Mouse (Mus musculus): ENCODE results near the gene a.
A peak's percentile ranks its signal among the peaks of the same experiment; 100 is the strongest.
"Not testable (repeated sequence)": the region's sequence is repeated elsewhere in the genome, so short reads cannot be mapped to it uniquely, and the experiment has no call there.

The a gene

DNA sequence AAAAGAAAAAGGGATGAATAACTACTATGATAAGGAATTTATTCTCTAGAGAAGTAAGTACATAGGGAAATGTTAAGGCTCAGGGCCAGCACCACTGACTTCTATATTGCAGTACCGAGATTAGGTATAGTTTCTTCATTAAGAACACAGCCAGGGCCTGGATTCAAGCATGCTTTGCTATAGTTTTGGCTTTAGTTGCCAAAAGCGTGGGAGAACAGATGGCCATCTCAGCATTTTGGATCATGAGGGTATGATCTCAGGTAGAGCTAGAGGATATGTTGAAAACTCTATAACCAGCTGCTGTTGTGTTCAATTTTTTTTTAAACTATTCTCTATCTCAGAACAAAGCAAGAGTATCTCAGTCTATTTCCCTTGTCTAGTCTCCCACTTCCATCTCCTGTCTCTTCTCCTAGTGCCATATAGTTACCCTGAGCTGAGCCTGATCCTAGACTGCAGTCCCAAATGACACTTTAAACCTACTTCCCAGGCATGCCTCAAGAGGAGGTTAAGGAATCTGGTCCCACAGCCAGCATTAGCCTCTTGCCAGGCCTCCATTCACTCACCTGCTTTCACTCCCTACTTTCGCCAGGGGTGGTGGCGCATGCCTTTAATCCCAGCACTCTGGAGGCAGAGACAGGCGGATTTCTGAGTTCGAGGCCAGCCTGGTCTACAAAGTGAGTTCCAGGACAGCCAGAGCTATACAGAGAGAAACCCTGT, 43.1 kb downstream of the a start:
- DNase-seq (ENCODE audit: extremely low read depth, low read depth, low spot score): peak; percentile 21

DNA sequence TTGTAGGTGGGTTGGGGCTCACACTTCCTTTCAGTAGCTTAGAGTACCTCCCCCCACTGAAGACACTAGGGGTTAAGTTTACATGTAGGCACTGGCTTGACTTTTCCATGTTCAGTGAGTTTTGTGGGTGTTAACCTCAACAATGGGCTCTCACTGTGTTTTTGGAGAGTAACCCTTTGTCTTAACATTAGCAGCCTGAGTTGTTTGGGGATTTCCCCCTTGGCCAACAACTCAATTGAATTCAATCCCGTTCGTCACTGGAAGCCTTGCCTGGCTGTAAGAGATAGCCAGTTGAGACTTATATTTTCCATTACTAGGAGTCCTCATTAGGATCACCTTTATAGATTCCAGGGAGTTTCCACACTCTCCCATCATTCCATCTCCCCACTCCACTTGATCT, 45.3 kb downstream of the a start:
- DNase-seq (ENCODE audit: extremely low read depth, low read depth, low spot score): no peak

DNA sequence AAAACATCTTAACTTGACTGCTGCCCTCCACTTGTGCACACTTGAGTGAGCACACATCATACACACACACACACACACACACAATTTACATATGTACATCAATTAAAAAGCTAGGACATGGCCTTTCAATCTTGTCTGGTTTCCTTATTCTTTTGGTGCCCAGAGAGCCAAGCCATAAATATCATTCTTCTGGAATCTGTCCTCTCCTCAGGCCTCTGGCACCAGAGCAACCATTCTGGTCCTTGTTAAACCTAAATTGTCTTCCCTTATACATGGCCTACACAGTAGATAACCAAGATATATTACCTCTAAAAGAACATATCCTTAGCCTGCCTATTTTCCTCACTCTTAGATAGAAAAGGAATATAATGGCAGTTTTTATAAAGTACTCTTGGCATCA, 56.9 kb downstream of the a start:
- DNase-seq (ENCODE audit: extremely low read depth, low read depth, low spot score): no peak

DNA sequence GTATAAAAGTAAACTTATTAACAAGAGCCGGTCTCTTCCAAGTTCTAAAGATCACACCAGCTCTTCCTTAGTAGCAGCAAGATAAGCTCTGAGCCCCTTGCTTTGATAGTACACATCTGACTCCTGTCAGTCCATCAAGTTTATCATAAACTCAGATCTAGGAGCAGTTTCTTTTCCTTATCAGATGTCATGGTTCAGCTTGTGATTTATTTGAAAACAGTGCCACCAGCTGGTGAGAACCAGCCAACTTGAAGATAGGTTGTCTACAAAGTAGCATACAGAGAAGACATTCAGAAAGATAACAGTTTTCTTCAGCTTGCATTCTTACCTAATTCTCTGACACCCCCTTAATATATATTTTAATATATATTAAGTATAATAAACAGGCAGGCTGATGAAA, 64.2 kb downstream of the a start:
- DNase-seq (ENCODE audit: extremely low read depth, low read depth, low spot score): no peak

DNA sequence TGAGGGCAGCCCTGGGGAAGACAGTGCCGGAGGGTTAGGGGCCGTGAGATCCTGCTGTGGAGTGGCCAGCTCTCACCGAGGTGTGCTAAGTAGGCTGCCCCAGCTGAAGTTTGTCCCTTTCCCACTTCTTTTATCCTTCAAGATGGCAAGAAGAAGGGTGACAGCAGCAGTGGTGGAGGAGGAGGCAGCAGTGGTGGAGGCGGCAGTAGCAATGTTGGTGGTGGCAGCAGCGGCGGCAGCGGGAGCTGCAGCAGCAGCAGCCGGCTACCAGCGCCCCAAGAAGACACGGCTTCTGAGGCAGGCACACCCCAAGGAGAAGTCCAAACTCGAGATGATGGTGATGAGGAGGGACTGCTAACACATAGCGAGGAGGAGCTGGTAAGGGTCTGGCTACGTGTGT, 72.5 kb downstream of the a start:
- DNase-seq (ENCODE audit: extremely low read depth, low read depth, low spot score): no peak

DNA sequence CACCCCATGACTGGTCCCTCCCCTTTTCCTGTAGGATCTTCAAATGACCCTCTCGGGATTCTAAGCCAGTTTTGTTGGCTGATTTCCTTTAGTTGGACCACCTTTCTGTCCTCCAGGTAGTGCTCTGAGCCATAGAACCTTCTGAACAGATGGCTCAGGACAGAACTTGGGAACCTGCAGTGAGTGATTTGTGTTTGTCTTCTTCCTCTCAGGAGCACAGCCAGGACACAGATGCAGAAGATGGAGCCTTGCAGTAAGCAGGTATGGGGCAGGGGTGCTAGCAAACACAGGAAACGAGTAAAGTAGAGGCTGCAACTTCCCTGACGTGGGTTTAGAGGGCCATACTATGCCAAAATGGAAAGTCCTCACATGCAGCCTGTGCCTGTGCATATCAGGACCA, 74.5 kb downstream of the a start:
- DNase-seq (ENCODE audit: extremely low read depth, low read depth, low spot score): no peak

DNA sequence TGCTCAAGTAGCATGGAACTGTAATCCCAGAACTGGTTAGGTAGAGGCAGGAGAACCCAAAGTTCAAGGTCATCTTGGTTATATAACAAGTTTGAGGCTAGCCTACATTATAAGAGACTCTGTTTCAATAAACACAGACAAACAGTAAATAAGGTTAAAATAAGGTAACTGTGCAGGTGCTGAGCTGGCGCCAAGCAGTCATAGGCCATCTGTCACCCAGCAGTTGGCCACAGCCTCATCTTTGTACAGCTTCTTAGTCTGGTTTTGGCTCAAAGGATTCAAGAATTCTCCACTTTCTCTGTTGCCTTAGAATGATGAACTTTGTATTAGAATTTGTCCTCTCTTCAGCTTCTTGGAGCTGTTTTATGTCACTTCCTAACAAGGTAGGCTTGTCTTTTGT, 76.9 kb downstream of the a start:
- no peak for DNase-seq (ENCODE audit: extremely low read depth, low read depth, low spot score)

DNA sequence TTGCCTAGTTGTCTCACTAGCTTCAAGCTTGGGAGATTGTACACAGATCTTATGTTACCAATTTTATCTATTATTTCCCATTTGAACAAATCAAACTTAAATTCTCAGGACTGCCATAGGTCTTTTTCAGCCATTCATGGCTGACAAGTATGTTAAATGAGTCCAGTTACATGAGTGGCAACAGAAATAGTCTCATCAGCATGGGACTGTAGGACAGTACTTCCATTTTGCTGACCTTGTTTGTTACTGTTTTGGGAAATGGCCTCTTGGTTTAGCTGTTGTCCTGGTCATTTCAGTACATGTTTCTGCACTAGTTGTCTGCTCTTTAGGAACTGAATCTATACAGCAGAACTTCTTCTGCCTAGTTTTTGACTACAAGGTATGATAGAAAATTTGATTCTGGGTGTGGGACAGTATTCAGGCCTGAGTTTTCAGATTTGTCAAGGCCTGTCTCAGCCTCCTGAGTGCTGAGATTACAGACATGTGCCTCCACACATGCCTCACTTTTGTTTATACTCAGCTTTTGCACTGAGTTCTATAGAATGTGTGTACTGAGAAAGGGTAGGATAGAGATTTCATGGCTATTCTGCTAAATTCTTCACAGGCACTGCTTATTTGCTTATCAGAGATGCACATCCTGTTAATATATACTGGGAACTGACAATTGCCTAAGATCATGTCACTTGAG, 78.9 kb downstream of the a start:
- DNase-seq (ENCODE audit: extremely low read depth, low read depth, low spot score): no peak

DNA sequence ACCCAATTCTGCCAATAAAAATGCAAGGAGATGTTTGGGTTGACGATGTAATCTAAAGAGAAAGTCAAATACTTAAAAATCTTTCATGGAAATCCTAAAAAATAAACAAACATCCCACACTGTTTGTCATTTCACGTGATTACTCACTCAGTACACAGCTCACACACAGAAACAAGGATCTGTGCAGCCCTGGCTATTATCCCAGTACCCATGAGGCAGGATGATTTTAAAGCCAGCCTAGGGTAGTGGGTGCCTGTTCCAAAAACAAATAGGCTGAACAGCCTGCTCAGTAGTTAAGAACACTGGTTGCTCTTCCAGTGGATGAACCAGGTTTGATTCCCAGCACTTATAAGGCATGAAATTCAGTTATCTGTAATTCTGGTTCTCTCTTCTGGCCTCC, 85.4 kb downstream of the a start:
- no peak for DNase-seq (ENCODE audit: extremely low read depth, low read depth, low spot score)

DNA sequence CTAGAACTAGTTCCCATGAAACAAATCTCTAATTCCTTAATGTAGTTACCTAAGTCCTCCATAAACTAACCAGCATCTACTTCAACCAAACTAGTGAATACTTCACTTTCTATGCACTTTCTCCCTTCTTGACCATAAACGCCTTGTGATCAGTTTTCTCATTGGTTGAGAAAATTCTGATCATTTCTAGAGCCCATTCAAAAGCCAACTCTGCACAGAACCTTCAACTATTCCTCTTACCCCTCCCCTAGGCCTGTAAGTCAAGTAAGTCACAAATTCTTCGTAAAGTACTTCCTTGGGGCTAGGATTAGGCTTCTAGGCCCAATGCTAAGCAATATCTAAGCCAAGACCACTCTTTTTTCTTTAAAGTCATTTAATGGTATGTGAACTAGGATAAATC, 100.4 kb downstream of the a start:
- no peak for DNase-seq (ENCODE audit: extremely low read depth, low read depth, low spot score)

DNA sequence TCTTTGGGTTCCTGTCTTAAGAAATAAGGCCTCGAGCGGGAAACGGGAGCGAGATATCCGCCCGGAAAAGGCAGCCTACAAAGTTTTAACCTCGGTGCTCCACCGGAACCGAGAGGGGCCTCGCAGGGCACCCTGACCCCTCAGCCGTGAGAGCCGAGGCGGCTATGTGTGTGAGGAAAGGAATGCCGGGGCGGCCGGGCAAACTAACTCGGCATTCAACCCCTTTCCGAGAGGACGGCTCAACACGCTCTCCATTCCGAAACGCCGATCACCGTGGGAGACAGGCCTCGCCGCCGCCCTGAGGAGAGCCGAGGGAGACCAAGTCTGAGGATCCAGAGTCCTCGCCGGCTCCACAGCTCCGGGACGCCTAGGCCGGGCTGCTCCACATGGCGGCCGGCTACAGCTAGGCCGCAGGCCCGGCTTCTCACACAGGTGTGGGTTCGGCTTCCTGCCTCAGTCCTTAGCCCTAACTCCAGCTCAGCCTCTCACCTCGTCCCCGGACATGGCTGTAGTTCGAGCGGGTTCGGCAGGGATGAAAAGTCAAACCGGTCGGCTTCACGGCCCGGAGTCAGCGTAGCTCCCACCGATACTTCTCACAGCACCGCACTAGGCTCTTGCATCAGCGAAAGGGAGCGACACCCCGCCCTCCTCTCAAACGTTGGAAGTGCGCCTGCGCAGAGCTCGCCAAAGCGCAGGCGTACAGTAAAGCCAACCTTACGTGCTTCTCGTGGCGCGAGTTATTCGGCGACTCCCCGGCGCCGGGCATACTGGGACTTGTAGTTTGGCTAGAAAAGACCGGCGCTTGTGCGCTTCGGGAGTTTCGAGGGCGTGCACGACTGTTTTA, 101.2 kb downstream of the a start, which contains the start of gene Eif2s2:
Gene Eif2s2 (minus strand): TSS at position 735 of the 844 bp plus-strand sequence.
- DNase-seq (ENCODE audit: extremely low read depth, low read depth, low spot score): peak; percentile 59

DNA sequence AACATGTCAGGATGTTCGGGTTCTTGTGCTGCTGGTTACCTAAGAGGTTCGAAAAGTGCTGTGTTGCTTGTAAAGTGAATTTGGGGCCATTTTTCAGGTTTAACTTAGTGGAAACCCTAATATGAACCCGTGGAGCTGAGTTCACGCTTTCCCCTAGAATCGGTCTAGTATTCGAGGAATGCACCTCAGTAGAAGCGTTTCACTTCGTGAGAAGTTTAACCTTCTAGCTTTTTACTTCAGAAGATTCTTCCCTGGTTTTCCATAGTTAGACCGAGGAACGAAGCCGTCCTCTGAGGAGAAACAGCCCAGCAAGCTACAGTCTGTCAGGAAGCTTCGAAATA, 101.8 kb downstream of the a start:
- no peak for DNase-seq (ENCODE audit: extremely low read depth, low read depth, low spot score)

DNA sequence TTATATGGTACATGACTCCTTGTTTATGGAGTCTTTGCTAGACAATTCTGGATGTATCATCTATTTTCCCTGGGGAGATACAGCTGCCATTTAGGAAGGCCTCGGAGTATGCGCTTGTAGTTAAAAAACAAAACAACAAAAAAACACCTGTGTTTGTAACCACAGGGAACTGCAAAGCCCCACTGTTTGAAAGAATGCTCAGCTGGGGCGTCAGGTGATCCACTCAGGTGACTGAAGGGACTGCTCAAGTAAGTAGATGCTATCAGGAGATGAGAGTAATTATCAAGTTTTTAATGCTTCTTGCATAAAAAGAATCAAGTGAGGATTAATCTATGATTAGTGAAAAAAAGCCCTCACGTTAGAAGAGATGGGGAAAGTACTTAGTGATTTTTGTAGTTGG, 102.3 kb downstream of the a start:
- no peak for DNase-seq (ENCODE audit: extremely low read depth, low read depth, low spot score)

DNA sequence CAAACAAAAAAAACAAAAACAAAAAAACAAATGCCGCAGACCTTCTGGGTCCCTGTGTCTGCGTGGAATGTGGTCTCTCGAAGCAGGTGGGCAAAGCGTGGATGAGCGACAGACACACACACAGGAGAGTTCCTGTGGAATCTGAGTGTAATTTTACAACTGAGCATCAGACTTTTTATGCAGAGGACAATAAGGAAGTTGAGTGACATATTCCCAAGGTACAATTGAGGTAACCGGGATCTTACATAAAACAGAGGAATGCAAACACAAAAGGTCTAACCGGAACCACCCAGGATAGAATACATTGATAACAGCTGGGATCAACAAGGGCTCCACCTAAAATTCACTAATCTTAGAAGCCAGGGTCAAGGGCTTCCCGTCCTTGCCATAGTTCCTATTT, 107.8 kb downstream of the a start:
- not testable (repeated sequence) for DNase-seq (ENCODE audit: extremely low read depth, low read depth, low spot score)

DNA sequence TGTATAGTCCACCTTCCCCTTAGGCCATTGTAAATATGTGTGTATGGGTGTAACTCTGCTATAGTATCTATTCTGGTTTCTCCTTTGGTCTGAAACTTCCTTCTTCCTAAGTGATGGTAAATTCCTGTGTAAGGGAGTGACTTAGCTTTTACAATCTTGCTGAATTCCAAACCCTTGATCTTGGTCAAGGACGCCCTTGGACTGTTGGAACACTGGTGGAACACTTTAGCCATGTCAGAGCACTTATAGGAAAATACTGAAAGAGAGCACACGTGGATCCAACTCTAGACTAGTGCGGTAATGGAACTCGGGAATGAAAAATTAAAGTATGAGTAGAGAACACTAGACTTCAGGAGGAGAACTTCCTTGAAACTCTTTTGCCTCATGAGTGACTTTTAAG, 108.2 kb downstream of the a start:
- DNase-seq (ENCODE audit: extremely low read depth, low read depth, low spot score): not testable (repeated sequence)

DNA sequence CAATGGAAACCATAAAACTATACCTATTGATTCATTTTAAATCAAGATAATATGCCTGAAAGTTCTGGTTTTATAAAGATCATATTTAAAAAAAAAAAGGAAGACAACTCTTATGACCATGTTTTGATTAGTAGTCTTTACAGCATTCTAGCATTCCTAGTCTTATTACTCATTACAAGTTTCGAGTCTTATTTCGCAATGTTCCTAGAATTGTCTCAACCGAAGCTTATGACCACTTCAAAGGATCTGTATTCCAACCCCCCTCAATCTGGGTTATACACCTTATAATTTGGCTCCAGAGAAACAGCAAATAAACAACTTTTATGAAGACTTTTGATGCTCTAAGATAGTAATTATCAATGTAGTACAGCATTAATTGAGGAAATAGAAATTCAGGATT, 110.9 kb downstream of the a start:
- DNase-seq (ENCODE audit: extremely low read depth, low read depth, low spot score): no peak

DNA sequence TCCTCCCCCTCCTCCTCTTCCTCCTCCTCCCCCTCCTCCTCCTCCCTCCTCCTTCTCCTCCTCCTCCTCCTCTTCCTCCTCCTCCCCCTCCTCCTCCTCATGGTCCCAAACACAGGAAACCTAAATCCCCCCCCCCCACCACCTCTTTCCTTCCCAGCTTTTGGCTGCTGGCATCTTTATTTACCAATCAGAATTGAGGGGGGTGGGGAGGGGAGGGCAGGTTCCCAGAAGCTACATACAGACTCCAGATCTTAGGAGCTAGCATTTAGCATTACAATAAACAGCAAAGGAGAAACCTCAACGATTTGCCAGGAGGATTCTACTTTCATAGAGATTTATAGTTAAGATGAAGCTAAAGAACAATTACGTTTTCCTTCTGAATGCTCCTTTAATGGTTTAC, 114.6 kb downstream of the a start:
- DNase-seq (ENCODE audit: extremely low read depth, low read depth, low spot score): no peak

DNA sequence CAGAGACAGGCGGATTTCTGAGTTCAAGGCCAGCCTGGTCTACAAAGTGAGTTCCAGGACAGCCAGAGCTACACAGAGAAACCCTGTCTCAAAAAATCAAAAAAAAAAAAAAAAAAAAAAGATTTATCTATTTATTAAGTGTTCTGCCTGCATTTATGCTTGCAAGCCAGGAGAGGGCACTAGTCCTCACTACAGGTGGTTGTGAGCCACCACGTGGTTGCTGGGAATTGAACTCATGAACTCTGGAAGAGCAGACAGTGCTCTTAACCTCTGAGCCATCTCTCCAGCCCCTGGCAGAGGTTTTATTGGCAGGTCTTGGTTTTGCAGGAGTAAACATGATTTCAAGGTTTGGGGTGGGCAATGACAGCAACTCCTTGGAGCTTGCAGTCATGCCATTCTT, 117.0 kb downstream of the a start:
- DNase-seq (ENCODE audit: extremely low read depth, low read depth, low spot score): not testable (repeated sequence)

DNA sequence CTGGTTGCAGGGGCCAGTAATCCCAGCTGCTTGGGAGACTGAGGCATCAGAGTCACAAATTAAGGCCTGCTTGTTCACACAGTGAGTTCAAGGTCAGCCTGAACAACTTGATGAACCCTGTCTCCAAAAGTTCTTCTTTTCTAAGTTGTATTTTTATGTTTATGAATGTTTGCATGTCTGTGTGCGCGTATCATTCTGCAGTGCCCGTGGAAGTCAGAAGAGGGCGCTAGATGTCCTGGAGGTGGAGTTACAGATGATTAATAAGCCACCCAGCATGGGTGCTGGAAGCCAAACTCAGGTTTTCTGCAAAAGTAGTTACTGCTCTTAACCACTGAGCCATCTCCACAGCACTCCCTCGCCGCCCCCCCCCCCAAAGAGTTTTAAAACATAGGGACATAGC, 118.6 kb downstream of the a start:
- DNase-seq (ENCODE audit: extremely low read depth, low read depth, low spot score): no peak

DNA sequence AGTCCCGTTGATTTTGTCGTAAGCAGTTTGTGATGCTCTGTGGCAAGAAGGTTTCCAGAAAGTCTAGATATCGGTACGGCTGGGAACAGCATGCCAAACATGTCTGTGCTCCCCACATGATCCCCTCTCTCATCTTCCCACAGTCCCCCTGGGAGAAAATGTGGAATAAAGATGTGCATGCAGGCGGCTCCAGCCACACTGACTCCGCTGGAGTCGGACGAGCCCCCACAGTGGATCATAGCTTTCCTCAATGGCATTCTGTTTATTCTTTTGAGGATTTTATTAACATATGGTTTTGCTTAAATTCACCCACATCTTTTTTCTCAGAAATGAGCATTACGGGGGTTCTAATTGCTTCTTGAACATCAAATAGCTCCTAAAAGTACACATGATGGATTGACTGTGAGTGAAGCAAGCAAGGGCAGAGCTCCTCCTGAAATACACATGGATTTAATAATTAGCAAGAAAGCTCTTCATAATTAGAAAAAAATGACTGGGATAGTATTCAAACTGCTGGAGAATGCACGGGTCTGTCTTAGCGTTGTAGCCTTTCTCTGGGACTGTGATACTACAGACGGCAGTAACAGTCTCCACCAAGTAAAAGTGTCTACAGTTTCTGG, 124.8 kb downstream of the a start:
- no peak for DNase-seq (ENCODE audit: extremely low read depth, low read depth, low spot score)

DNA sequence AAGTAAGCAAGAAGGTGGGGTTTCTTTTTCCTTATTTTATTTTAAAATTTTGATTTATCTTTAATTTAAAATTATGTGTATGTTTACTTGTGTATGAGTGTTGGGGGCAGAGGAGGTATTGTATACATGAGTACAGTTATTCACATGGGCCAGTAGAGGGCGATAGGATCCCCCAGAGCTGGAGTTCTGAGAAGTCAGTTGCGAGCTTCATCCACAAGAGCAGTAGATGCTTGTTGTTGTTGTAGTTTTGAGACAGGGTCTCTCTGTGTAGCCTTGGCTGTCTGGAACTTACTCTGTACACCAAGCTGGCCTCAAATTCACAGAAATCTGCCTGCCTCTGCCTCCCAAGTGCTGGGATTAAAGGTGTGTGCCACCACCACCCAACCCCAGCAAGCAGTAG, 125.3 kb downstream of the a start:
- DNase-seq (ENCODE audit: extremely low read depth, low read depth, low spot score): no peak

All from fat pad, adult 2 months (tissue).